Mouse (Mus musculus) liver, embryonic 18 days (tissue): ENCODE results near the gene Osbp2. TPM values are rescaled to one million over a fixed set of nuclear protein-coding genes. Genes with fewer than 3 reads are reported as not detected.

Source experiments
- polyA plus RNA-seq: library from polyadenylated mRNA; depleted of rRNA; stranded (reverse); fragments of >200 nt; gene quantifications from 2 replicates; pipeline ENCODE4 v1.2.3, GENCODE M21; 2012; rRNA removed

Gene Osbp2
- 0.01 and 0.03 TPM in 2 replicates for polyA plus RNA-seq

GRCm38 (mm10) chr11:3863454-3864112 is at the start of gene Osbp2:
Gene Osbp2 (minus strand): TSS chr11:3863903.

GRCm38 (mm10) chr11:3894406-3895281 is 30.9 kb upstream of the Osbp2 start, which contains the start of the genes 4921536K21Rik and Dusp18:
Gene 4921536K21Rik (minus strand): TSS chr11:3895098.
Gene Dusp18 (plus strand): TSS chr11:3895240.

Other genes with a start within 250 kb of the Osbp2 start
- gene Morc2a, start 214.7 kb downstream of the Osbp2 start, polyA plus RNA-seq = 5.4 and 6.4 TPM in 2 replicates
- gene 4921536K21Rik, start 31.2 kb upstream of the Osbp2 start, polyA plus RNA-seq = 0.01 and 0.02 TPM in 2 replicates
- 0.13 and 0.14 TPM in 2 replicates for gene Dusp18, start 31.3 kb upstream of the Osbp2 start, polyA plus RNA-seq
- 0.34 and 0.35 TPM in 2 replicates for gene Slc35e4, start 50.8 kb upstream of the Osbp2 start, polyA plus RNA-seq
- gene Tcn2, start 68.3 kb upstream of the Osbp2 start, polyA plus RNA-seq = 54.0 and 56.8 TPM in 2 replicates
- 29.9 and 30.8 TPM in 2 replicates for gene Pes1, start 100.1 kb upstream of the Osbp2 start, polyA plus RNA-seq
- gene 4930556J24Rik, start 112.9 kb upstream of the Osbp2 start, polyA plus RNA-seq = not detected in 2 replicates
- gene Gal3st1, start 119.7 kb upstream of the Osbp2 start, polyA plus RNA-seq = 5.6 and 7.7 TPM in 2 replicates
- gene Sec14l4, start 167.6 kb upstream of the Osbp2 start, polyA plus RNA-seq = 9.2 and 11.1 TPM in 2 replicates
- not detected in 2 replicates for gene Sec14l3, start 200.9 kb upstream of the Osbp2 start, polyA plus RNA-seq
- gene Mtfp1, start 231.5 kb upstream of the Osbp2 start, polyA plus RNA-seq = 13.4 and 13.6 TPM in 2 replicates